Comparison of ENCODE assay signal across 8 mouse cellular contexts in genomic region chr9:41999498-42000473, GRCm38 (mm10).
A peak's percentile ranks its signal among the peaks of the same experiment; 100 is the strongest.
DNase-seq lines count a peak whose midpoint lies in the region; ATAC-seq and TF ChIP-seq lines count a peak whose summit lies in the region.

No protein-coding gene starts in this region.

- H3K27ac ChIP-seq in layer of hippocampus, adult 2 months: no peak overlapping the region
- no peak overlapping the region for H3K27ac ChIP-seq in forebrain, embryonic 16.5 days (ENCODE audit: low read length)
- no peak overlapping the region for H3K27ac ChIP-seq in midbrain, embryonic 16.5 days (ENCODE audit: low read length)

- peak; percentile 24 to 44 for DNase-seq in layer of hippocampus, adult 2 months (ENCODE audit: low spot score in 2 of 2)
- DNase-seq in layer of hippocampus, adult 8-10 months (ENCODE audit: low spot score in 2 of 2): no peak
- DNase-seq in ES-CJ7 (ENCODE audit: low read depth, low spot score): peak; percentile 49
- DNase-seq in cerebellum, adult 11-12 months: peak; percentile 57
- peak; percentile 55 to 59 for DNase-seq in kidney, postnatal 4 days
- peak; percentile 61 for DNase-seq in thymus, postnatal 4 days

- peak; percentile 62 for ATAC-seq in forebrain, embryonic 16.5 days
- peak; percentile 33; the same call in 1 of the 2 replicates for ATAC-seq in midbrain, embryonic 16.5 days

- H3K9me3 ChIP-seq in forebrain, embryonic 16.5 days (ENCODE audit: control insufficient read depth, low read length): no peaks in the 10 kb centered on the region
- no peaks in the 10 kb centered on the region for H3K9me3 ChIP-seq in midbrain, embryonic 16.5 days (replicated peaks; ENCODE audit: control insufficient read depth, low read length, poor library complexity, severe bottlenecking)

- TF ChIP-seq CTCF in layer of hippocampus, adult 2 months (conservative IDR thresholded peaks at IDR 0.05): peak; percentile 89

- H3K36me3 ChIP-seq in forebrain, embryonic 16.5 days (ENCODE audit: control insufficient read depth, insufficient read depth): 0 out of 2 replicates have a peak, but pooled peaks cover 2% of the 10 kb centered on the region
- H3K36me3 ChIP-seq in midbrain, embryonic 16.5 days (ENCODE audit: control insufficient read depth, insufficient read depth, low read length): no peaks in the 10 kb centered on the region

- H3K9ac ChIP-seq in forebrain, embryonic 16.5 days (replicated peaks; ENCODE audit: low read depth, low read length): no peak overlapping the region
- H3K9ac ChIP-seq in midbrain, embryonic 16.5 days (ENCODE audit: low read depth, low read length): no peak overlapping the region

- no peak overlapping the region for H3K4me2 ChIP-seq in forebrain, embryonic 16.5 days (ENCODE audit: low read length)
- no peak overlapping the region for H3K4me2 ChIP-seq in midbrain, embryonic 16.5 days (ENCODE audit: low read length)

- WGBS in forebrain, embryonic 16.5 days: 67% methylated on average over 12 of the region's 12 CpGs
- WGBS in midbrain, embryonic 16.5 days: 70% methylated on average over 12 of the region's 12 CpGs

- H3K4me3 ChIP-seq in layer of hippocampus, adult 2 months: no peak overlapping the region
- H3K4me3 ChIP-seq in forebrain, embryonic 16.5 days (replicated peaks; ENCODE audit: low read length): no peak overlapping the region
- H3K4me3 ChIP-seq in midbrain, embryonic 16.5 days (ENCODE audit: low read depth, low read length): no peak overlapping the region

- H3K27me3 ChIP-seq in forebrain, embryonic 16.5 days (replicated peaks; ENCODE audit: control insufficient read depth, insufficient read depth, low read length): no peaks in the 10 kb centered on the region
- H3K27me3 ChIP-seq in midbrain, embryonic 16.5 days (ENCODE audit: control insufficient read depth, insufficient read depth, low read depth, low read length): no peaks in the 10 kb centered on the region

- peaks cover 6% of the 10 kb centered on the region for H3K4me1 ChIP-seq in forebrain, embryonic 16.5 days (replicated peaks; ENCODE audit: control insufficient read depth, insufficient read depth, low read length)
- no peaks in the 10 kb centered on the region for H3K4me1 ChIP-seq in midbrain, embryonic 16.5 days (ENCODE audit: control insufficient read depth, insufficient read depth, low read length)

Comparison
In these comparisons a context has a peak if more than half of its experiments do, and no peak if none do; other contexts are left out.
1. DNase-seq: peak in layer of hippocampus, adult 2 months (2 of 2), ES-CJ7 (single experiment), cerebellum, adult 11-12 months (single experiment), kidney, postnatal 4 days (2 of 2) and thymus, postnatal 4 days (single experiment); none in layer of hippocampus, adult 8-10 months (0 of 2).